Mouse (Mus musculus) forebrain, embryonic 13.5 days (tissue): ENCODE measurements at regions not wholly inside any gene's neighbourhood (a gene's known extent, or its start where the extent isn't known, plus 50 kb on each side); places are given as distances from the start of the nearest gene placed in this dataset.

Experiments used
- ATAC-seq: fragments of 200-750 bp; cut with Nextera tagmentation; 2 replicates; pipeline ENCODE4 v1.8.0; 2017
- H3K27ac ChIP-seq: fragments of 300-500 bp; sonication (generic); 2 replicates; pipeline ENCODE4 v1.5.1; 2015; ENCODE audit warnings: inconsistent platforms, mild to moderate bottlenecking, moderate library complexity
- H3K27me3 ChIP-seq: fragments of 300-500 bp; sonication (generic); 2 replicates; pipeline ENCODE4 v1.6.1; 2015; ENCODE audit warnings: mild to moderate bottlenecking, inconsistent platforms
- H3K36me3 ChIP-seq: fragments of 300-500 bp; sonication (generic); 2 replicates; pipeline ENCODE4 v1.6.1; 2015; ENCODE audit warnings: mild to moderate bottlenecking, inconsistent platforms; ENCODE audit not compliant: poor library complexity, severe bottlenecking
- H3K4me1 ChIP-seq: fragments of 300-500 bp; sonication (generic); 2 replicates; pipeline ENCODE4 v1.6.1; 2015; ENCODE audit warnings: inconsistent platforms
- H3K4me2 ChIP-seq: fragments of 300-500 bp; sonication (generic); 2 replicates; pipeline ENCODE4 v1.6.1; 2015; ENCODE audit warnings: inconsistent platforms, mild to moderate bottlenecking, moderate library complexity
- H3K4me3 ChIP-seq: fragments of 300-500 bp; sonication (generic); 2 replicates; pipeline ENCODE4 v1.5.1; 2015; ENCODE audit warnings: mild to moderate bottlenecking, inconsistent platforms
- H3K9ac ChIP-seq: fragments of 300-500 bp; sonication (generic); 2 replicates; pipeline ENCODE4 v1.6.1; 2015; ENCODE audit warnings: mild to moderate bottlenecking, inconsistent platforms
- H3K9me3 ChIP-seq: fragments of 300-500 bp; sonication (generic); replicated peaks from 2 replicates; pipeline ENCODE4 v1.6.1; 2016; ENCODE audit warnings: inconsistent platforms
- WGBS: fragments of 180-500 bp; shearing (Covaris S2); methylation state at CpG from one replicate; pipeline ENCODE4 v1.1.7; 2015; 5-methylcytosine and 5-hydroxymethylcytosine counted together

GRCm38 (mm10) chr1:42781533-42781932 lies 69.5 kb upstream of the Mrps9 start:
- H3K9ac ChIP-seq, result no peak overlapping the region
- no peaks in the 10 kb centered on the region for H3K27me3 ChIP-seq
- 77% methylated on average over 8 of the region's 8 CpGs for WGBS
- no peak for ATAC-seq
- H3K36me3 ChIP-seq, result no peaks in the 10 kb centered on the region
- H3K27ac ChIP-seq, result no peak overlapping the region
- peaks cover 14% of the 10 kb centered on the region for H3K4me1 ChIP-seq
- no peak overlapping the region for H3K4me3 ChIP-seq
- H3K9me3 ChIP-seq, result no peaks in the 10 kb centered on the region
- no peak overlapping the region for H3K4me2 ChIP-seq

DNA sequence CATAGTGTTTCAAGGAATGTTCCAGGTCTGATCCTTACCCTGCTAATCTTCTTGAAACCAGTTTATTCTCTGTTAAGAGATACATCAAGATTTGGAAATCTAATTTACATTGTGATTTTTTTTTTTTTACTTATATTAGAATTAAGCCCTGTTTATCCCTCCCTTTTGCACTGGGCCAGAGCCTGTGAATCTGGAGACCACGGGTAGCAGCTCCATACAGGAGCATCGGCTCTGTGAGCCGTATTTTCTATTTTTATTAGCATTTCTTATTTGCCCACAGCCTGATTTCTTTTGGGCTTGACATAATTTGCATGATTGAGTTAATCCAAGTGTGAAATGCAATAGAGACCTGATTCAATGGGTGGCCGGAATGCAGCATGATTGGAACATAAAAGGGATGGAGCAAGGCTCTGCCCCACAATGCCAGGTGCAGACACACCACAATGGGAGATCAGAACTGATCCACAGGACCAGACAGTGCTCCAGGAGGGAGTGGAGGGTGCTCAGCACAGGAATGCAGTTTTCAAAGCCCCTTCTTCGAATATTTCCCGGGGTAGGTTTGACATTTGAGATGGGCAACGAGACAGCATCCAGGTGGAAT lies 67.9 kb upstream of the Mrps9 start:
- ATAC-seq, result no peak
- H3K36me3 ChIP-seq, result no peaks in the 10 kb centered on the region
- 24% methylated on average over 7 of the region's 7 CpGs for WGBS
- H3K4me1 ChIP-seq, result peaks cover 14% of the 10 kb centered on the region
- no peak overlapping the region for H3K27ac ChIP-seq
- no peak overlapping the region for H3K4me2 ChIP-seq
- no peaks in the 10 kb centered on the region for H3K27me3 ChIP-seq
- H3K9ac ChIP-seq, result no peak overlapping the region
- no peaks in the 10 kb centered on the region for H3K9me3 ChIP-seq
- no peak overlapping the region for H3K4me3 ChIP-seq

GRCm38 (mm10) chr1:42787240-42787639 lies 63.8 kb upstream of the Mrps9 start:
- H3K36me3 ChIP-seq, result no peaks in the 10 kb centered on the region
- ATAC-seq, result no peak
- peaks cover 3% of the 10 kb centered on the region; the same call in 1 of the 2 replicates for H3K9me3 ChIP-seq
- H3K9ac ChIP-seq, result no peak overlapping the region
- H3K4me1 ChIP-seq, result peaks cover 8% of the 10 kb centered on the region
- H3K4me3 ChIP-seq, result no peak overlapping the region
- H3K4me2 ChIP-seq, result no peak overlapping the region
- 78% methylated on average over 7 of the region's 7 CpGs for WGBS
- H3K27ac ChIP-seq, result no peak overlapping the region
- H3K27me3 ChIP-seq, result no peaks in the 10 kb centered on the region

GRCm38 (mm10) chr1:42788413-42788812 lies 62.6 kb upstream of the Mrps9 start:
- Histone ChIP-seq H3K4me1 (peaks cover 4% of the 10 kb centered on the region; the same call in 1 of the 2 replicates), H3K9ac (no peak overlapping the region), H3K27ac (no peak overlapping the region), H3K27me3 (no peaks in the 10 kb centered on the region), H3K4me3 (no peak overlapping the region), H3K36me3 (no peaks in the 10 kb centered on the region), H3K4me2 (no peak overlapping the region), H3K9me3 (peaks cover 5% of the 10 kb centered on the region; the same call in 1 of the 2 replicates)
- 76% methylated on average over 6 of the region's 6 CpGs for WGBS
- no peak for ATAC-seq
